Mouse (Mus musculus) cerebellum, adult 8-10 months (tissue): ENCODE measurements around the gene Srrt.

ENCODE experiments used
- DNase-seq: peaks from one replicate; pipeline ENCODE4 v3.0.0; 2022

Srrt gene

DNA sequence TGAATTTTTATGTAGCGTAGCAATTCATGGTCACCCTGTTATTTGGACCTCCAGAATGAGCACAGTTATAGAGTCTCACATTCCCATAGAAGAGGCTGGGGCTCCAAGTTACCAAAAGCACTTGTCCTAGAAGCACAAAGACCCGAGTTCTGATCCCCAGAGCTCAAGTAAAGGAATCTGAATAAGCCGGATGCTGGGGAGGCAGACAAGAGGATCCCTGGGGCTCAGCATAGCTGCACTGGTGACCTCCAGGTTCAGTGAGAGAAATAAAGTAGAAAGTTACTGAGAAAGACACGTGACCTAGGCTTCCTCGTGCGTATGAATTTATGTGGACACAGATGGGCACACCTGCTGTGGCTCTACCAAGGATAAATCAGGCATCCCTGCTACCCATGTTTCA, 27.6 kb upstream of the Srrt start:
- no peak for DNase-seq

DNA sequence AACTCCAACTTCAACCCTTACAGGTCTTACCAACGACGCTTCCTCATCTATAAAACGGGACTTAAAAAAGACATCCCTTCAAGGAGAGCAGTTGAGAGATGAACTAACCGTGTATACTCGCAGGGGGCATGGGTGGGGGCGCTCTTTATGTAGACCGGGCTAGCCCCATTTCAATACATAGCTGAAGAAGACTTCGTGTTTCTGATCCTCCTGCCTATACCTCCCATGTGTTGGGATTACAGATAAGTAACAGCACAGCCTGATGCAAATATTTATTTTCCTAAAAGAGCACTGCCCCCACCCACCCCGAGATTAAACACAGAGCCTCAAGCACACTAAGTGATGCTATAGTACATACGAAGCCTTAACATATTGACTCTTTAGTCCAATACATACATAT, 26.8 kb upstream of the Srrt start:
- no peak for DNase-seq

DNA sequence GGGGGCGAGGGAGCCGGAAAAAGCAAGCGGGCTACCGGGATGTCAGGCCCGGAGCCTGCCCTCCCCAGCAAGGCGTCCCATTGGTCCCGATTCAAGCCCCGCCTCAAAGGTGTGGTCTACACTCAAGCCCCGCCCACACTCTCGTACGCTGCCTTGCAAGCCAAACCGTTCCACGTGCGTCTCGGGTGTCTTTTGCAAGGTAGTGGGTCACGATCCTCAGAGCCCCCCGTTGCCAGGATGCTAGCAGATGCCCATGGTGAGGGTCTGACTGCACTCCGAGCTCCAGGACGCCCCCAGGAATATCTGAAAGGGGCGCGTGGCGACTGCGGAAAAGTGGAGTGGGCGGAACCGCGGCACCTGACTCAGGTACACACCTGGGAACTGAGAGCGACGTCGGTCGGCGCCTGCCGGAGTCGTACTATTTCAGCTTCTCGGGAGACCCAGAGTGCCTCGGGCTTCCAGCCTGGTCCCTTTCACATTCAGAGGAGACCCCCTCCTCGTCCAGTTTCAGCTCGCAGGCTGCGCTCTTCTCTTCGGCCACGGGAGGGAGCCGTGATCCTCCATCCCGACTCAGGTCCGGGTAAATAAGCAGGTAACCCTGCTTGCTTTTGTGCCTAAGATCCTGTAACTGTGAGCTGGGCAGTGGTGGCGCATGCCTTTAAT, 26.2 kb upstream of the Srrt start, which contains the start of gene Slc12a9:
Gene Slc12a9 (minus strand): TSS at position 86 of the 663 bp plus-strand sequence.
- DNase-seq, result peak; percentile 96

DNA sequence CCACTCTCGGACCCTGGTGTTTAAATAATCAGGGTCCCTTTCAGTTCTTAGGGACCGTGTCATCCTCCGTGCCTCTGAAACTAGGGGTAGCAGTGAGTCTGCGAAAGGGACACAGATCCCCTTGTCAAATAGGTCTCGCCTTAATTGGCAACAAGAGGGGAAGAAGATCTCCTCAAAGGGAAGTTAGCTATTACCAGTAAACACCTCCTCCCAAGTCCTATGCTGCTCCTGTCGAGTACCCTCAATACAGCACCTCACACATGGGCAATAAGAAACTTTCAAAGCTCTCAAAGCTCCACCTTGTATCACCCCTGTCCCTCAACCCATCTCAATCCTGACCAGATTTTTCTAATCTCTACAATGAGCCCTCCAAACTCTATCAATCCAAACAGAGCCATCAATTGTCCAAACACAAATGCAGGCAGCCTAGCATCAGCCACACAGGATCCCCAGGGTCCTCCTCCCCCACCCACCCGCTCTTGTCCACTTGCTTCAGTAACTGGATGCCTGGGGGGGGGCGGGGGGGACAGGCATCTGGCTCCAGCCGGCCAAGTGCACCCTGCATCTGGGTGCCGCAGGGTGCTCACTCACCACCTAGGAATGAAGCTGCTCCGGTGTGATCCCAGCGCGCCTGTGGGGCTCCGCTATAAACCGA, 25.5 kb upstream of the Srrt start:
- DNase-seq, result no peak

DNA sequence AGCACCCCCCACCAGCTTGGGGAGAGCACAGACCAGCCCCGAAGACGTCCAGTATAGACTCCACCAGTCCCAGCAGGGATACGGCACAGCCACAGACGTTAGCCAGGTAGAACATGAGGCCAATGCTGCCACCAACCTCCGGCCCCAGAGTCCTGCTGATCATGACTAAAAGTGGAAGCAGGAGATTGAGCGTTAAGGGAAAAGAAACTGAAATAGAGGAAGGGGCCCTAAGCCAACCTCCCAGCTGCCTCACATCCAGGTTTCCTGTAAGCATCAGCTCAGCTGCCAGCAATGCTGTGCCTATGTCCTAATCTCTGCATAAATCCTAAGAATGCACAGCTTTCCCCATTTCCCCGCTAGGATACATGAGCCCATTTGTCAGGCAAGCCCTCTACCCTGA, 23.4 kb upstream of the Srrt start:
- DNase-seq, result no peak

DNA sequence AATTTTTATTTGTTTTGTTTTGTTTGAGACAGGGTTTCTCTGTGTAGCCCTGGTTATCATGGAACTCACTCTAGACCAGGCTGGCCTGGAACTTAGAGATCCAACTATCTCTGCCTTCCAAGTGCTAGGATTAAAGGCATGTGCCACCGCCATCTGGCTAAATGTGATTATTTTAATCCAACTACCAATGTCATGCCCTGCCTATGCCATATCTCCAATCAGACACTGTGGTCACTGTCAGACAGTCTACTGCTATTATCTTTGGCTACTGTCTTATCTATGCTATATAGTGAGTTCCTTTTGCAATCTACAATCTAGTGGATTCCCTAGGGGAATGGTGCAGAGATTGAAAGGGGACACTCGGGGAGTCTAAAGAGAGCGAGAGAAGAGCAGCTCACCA, 13.5 kb upstream of the Srrt start:
- DNase-seq, result no peak

DNA sequence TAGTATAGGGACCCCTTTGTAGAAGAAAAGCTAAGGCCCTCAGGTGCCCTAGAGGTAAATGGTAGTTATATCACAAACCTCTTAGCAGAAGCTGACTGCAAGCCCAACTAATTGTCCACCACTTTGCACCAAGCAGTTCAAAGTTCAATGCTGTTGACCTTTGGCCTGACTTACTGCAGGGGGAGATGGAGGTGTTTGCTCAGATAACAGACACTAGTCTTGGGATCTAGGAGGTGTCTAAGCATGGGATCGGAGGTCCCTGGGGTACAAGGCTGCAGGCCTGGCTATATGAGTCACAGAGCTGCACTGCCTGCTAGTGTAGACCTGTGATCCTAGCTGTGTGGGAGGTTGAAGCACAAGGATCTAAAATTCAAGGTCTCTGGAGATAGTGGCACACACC, 11.1 kb upstream of the Srrt start:
- no peak for DNase-seq

DNA sequence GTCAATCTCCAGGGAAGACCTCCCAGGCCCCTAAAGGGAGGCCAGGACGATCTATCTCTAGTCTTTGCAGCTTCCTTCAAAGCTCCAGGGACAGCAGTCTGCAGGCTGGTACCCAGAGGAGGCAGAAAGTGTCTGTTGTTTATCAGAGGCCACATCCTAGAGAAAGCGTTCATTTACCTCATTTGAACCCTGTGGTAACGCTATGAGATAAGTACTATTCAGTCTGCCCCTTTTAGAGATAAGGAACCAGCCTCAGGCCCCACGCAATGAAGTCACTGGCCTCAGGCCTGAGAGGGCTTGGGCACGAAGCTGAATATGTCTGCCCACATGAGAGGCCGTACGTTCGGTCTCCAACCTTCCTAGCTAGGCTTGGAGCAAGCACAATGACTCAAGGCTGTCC, 9.9 kb upstream of the Srrt start:
- DNase-seq, result no peak

DNA sequence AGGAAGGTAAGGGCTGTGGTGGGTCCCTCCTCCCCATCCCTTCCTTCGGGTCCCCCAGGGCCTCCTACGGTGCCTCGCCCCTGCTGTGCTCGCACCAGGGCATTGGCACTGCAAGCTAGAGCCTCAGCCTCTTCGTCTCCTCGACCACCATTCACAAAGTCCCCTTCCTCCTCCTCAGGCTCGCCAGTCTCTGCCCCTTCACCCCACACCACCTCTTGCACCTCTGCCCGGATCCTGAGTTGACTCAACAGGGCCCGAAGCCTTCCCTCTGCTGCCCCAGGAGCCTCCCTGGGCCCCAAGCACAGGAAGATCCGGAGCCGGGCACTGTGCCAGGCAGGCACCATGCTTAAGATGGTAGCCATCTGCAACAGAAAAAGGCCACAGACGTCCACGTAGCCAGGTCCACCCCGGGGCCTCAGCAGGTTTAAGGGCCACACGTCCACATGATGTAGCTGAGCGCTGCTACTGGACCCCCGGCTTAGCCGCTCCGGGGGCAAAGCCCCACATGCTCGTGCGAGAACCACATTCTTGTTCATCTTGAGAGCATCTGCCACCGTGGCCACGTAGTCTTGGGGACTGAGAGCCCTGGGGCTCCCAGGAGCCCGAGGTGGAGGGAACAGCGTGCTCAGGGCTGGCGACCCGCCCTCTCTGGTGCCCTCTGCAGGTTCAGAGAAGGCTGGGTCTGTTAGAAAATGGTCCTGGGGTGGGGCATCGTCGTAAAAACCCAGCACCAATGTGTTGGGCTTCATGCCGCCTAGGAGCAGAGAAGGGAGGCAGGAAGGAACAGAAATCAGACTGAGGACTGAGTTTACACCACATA, 7.8 kb upstream of the Srrt start:
- no peak for DNase-seq

DNA sequence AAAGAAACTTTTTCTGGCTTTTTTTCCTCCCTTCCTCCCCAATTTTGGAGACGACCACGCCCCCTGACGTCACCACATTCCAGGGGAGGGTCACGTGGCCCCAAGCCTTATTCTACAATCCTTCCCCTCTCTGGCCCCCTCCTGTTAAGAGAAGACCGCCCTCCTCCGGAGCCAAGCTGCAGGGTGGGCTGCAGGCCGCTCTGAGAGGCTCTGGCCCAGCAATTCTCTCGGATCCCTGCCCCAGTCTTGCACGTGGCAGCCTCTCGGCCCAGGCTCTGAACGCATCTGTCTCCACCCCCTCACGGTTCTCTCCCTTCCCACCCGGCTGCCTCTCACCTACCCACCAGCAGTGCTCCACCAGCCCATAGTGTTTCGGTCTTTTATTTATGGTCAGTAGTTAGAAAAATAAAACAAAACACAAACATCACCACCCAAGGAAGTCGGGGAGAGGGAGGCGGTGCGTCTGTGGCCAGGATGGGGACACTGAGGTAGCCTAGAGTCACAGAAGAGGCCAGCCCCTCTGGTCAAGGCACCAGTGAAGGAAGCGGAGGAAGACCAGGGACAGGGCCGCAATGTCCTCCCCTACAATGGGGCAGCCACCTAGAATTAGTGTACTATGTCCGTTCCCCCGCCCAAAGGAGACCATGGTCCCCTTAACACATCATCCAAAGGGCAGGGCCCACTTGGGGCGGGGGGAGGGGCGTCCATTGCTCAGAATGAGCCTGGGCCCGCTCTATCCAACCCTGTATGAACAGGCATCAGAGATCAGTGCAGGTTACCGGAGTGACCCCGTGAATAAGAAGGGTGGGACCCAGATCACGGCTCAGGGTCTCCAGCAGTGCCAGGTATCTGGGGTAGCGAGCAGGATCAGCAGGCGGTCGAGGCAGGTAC, 7.0 kb upstream of the Srrt start, which contains the start of gene Trip6:
Gene Trip6 (minus strand): TSS at position 212 of the 891 bp plus-strand sequence.
- DNase-seq, result no peak

DNA sequence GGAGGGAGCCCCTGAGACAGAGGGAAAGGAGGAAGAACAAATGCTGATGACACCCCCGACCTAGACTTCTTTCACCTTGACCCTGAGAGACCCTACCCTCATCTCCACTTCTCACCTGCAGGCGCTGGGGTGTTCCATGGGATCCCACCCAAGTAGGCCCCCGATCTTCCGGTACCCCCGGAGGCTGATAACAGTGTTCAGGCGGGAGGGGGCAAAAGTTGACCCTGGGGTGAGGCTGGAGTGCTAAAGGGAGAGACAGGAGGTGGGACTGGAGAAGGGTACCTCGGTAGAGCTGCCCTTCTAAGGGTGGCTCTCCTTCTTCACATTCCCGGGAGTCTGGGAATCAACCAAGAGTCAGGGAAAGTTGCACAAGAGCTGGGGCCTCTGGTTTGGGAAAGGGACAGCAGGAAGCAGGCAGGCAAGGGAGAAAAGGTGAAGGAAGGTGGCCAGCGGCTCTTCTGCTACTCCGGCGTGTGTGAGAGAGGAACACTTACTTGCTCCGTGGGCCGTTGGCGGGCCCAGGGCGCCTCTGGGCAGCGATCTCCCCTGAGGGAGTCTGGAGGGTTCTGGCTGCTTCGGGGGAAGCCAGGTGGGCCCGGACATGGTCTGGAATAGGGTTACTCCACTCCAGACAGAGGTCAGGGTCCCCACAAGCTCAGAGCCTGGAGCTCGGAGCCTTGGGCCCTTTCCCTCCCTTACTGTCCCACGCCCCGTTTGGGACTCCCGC, 6.2 kb upstream of the Srrt start:
- DNase-seq, result no peak

DNA sequence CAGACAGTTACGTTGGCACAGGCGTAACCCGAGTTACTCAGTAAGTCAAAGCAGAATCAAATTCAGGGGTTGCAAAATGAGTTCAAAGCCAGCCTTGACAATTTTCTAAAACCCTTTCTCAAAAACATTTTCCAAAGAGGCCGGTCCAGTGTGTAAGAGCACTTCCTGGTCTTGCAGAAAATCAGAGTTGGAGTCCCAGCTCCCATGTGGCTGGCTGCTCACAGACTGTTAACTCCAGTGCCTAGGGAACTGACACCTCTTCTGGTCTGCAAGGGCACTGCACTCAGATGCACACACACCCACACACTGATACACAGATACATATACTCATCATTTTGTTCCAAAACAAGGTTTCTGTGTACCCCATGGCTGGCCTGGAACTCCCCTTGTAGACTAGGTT, 882 bp upstream of the Srrt start:
- no peak for DNase-seq

DNA sequence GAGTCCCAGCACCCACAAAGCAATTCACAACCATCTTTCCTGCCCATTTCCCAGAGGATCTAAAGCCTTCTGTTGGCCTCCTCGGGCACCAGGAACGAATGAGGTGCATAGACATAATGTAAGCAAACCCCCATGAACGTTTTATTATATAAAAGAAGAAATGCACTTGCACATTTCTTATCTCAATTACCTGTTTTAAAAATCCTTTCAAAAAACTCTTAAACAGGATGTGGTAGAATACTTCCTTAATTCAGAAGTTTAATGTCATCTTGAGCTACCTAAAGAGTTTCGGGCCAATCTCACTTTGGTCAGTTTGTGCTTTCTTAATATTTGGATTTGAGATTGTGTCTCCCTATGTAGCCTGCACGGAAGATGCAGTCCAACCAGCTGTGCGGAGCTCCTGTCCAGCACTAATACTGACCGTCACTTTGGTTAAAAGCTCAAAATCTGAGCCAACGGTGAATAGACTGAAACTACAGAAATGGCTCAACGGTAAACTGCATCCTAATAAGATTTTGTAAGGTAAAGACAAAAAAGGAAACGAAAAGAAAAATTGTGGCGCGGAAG, 952 bp downstream of the Srrt start:
- DNase-seq, result no peak

DNA sequence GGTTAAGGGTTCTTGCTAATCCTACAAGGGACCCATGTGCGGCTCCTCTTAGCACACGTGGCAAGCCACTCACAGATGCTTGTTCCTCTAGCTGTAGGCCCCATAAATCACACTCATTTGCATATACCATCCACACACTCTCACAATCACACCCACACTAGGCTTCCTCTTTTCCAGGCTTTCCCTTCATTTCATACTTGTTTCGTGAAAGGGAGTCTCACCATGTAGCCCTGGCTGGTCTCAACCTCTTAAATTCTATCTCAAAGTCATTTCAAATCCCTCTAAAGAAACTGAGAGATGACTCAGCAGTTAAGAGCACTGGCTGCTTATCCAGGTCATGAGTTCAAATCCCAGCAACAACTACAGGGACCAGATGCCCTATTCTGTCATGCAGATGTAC, 1.7 kb downstream of the Srrt start:
- DNase-seq, result no peak

DNA sequence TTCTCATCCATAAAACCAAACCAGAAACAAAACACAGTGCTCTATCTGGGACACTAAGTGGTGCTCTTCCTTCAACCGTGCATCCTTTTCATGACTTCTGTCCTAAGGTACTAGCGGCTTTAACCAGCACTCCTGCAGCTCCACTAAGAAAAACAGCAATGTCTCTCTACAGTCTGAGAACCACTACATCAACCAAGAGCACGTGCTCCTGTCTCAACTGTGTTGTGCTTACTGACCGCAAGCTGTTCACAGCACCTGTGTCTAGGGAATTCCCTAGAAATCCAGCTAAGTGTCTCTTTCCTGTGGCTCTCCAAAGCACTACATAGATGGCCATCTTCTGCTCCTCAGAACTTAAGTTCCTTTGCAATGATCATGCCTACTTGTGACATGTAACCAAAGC, 2.7 kb downstream of the Srrt start:
- DNase-seq, result no peak

DNA sequence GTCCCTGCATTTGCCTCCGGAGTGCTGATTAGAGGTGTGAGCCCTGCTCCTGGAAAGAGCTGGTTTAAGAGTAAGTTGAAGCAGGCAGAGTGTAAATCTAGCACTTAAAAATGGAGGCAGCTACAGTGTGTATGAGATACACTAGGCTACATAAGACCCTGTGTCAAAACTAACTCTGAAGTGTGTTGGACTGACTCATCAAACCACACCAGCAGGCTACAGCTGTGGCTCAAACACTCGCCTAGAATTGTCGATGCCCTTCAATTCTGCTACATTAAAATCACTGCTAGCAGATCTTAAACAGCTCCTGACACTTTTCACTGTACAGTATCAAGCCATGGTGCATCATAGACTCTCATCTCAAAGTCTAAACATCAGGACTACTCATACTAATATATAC, 3.3 kb downstream of the Srrt start:
- DNase-seq, result no peak

DNA sequence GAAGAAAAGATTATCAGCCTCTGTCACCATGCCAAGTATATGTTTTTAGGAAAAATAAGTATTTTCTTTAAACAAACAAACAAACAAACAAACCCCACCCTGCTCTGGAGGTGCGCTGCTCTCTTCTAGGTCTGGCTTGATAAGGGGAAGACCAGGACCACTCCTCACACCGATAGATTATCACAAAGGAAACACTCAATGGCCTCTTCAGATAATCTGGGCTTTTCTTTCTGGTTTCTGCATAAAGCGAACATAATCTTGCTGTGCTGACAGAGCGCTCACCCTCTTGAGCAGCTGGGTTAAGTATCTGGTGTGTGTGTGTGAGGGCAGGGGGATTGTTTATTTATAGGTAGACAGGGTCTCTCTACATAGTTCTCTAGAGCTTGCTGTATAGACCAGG, 3.9 kb downstream of the Srrt start:
- no peak for DNase-seq

DNA sequence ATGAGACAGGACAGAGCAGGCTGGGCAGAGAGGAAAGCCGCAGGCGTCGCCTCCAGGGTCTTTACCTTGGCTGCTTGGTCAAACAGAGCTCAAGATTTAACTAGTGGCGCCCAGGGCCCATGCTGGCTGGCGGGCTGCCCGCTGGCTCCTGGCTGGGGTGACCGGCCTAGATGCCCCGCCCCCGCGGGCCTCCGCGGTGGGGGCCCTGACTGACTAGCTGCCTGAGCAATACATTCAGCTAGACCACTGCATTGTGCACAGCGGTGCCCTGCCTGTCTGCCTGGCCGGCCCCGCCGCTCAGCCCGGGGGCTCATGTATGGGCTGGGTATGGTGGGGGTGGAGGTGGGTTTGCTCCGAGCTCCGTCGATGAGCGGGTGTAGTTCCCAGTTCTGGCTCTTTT, 6.2 kb downstream of the Srrt start:
- DNase-seq, result no peak

DNA sequence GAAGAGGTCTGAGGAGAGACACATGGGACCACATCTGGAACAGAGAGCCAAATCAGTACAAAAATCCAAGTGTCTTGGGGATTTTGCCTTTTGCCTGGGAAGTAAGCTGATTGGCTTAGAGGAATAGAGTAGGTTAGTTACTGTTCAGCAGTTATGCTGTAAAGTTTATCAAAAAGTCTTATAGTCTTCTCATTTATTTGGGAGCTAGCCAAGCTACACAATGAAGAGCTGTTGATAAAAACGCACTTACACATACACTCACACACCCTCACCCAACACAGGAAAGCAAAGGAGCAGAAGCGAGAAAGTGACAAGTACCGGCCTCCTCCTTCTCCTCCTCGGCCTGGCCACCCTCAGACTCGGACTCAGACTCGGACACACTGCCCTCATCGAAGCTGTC, 8.2 kb downstream of the Srrt start:
- no peak for DNase-seq

DNA sequence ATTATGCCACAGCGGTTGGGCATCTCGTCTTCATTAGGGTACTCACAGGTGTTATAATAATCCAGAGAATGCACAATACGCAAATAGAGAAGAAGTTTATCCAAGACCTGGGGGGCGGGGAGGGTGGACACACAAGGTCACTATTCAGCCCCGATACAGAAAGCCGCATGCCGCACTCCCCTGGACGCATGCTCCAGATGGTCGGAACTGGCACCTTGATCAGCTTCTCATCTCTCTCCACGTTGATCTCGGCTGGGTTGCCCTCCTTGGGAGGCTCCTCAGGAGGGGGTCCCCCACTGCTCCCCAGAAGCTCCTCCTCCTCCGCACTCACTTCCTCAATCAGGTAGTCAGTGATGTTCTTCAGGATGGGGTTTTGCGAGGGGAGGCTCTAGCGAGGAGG, 10.3 kb downstream of the Srrt start:
- DNase-seq, result no peak

DNA sequence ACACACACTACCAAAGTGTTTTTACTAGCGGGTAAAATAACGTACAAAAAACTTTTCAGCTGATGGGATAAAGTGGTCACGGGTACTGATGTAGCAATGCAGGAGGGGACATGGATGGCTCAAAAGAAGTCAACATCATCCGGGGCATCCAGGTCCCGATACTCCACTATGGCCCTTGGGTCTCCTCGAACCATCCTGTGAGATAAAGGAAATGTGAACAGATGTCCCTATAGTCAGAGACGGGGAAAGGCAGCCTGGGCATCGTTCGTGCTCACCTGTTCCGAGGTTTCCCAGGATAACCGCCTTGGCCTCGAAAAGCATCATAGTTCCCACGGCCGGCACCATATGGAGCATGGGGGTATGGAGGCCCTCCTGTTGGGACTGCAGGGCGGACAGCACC, 11.8 kb downstream of the Srrt start:
- peak; percentile 16 for DNase-seq

DNA sequence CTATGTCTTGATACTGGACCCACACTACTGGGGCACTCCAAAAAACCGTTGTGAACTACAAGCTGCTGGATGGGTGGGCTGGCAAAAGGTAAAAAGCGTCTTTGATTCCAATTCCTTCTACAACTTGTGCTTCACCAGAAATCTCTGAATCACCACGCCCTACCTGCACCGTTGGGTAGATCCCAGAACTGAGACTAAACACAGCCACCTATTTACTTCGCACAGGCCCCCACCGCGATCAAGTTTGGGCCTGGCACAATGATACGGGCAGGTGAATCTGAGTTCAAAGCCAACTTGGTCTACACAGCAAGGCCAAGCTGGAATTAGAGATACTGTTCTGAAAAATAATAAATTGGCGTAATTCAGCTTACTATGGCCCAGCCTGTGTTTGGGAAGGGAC, 12.2 kb downstream of the Srrt start:
- no peak for DNase-seq
